Mouse (Mus musculus) embryonic facial prominence, embryonic 15.5 days (tissue): Measurements from ENCODE around the gene Cd163l1. TPM values are rescaled to one million over a fixed set of nuclear protein-coding genes. Genes with fewer than 3 reads are reported as not detected.

ENCODE experiments used
- ATAC-seq: fragments of 200-750 bp; cut with Nextera tagmentation; 2 replicates; pipeline ENCODE4 v1.8.0; 2017; ENCODE audit warnings: low read depth, moderate TSS enrichment; ENCODE audit not compliant: insufficient number of reproducible peaks, low FRiP score, low TSS enrichment
- H3K27ac ChIP-seq: fragments of 300-500 bp; sonication (generic); replicated peaks from 2 replicates; pipeline ENCODE4 v1.5.1; 2015; ENCODE audit warnings: mild to moderate bottlenecking, inconsistent platforms
- H3K27me3 ChIP-seq: fragments of 300-500 bp; sonication (generic); 2 replicates; pipeline ENCODE4 v1.6.1; 2015; ENCODE audit warnings: inconsistent platforms
- H3K36me3 ChIP-seq: fragments of 300-500 bp; sonication (generic); 2 replicates; pipeline ENCODE4 v1.6.1; 2015; ENCODE audit warnings: mild to moderate bottlenecking, inconsistent platforms
- H3K4me1 ChIP-seq: fragments of 300-500 bp; sonication (generic); 2 replicates; pipeline ENCODE4 v1.6.1; 2015; ENCODE audit warnings: inconsistent platforms
- H3K4me2 ChIP-seq: fragments of 300-500 bp; sonication (generic); replicated peaks from 2 replicates; pipeline ENCODE4 v1.6.1; 2015; ENCODE audit warnings: mild to moderate bottlenecking, inconsistent platforms
- H3K4me3 ChIP-seq: fragments of 300-500 bp; sonication (generic); replicated peaks from 2 replicates; pipeline ENCODE4 v1.5.1; 2015; ENCODE audit warnings: mild to moderate bottlenecking, inconsistent platforms
- H3K9ac ChIP-seq: fragments of 300-500 bp; sonication (generic); 2 replicates; pipeline ENCODE4 v1.6.1; 2015; ENCODE audit warnings: inconsistent platforms
- H3K9me3 ChIP-seq: fragments of 300-500 bp; sonication (generic); replicated peaks from 2 replicates; pipeline ENCODE4 v1.6.1; 2016; ENCODE audit warnings: inconsistent platforms
- WGBS: fragments of 180-500 bp; shearing (Covaris S2); methylation state at CpG from one replicate; pipeline ENCODE4 v1.1.7; 2015; 5-methylcytosine and 5-hydroxymethylcytosine counted together
- polyA plus RNA-seq: library from polyadenylated mRNA; unstranded; fragments of >200 nt; fragmentation: Nextera tagmentation; extraction: Ambion mirVana; gene quantifications from 2 replicates; pipeline ENCODE4 v1.2.1, GENCODE M21; 2015

Cd163l1 gene
- polyA plus RNA-seq: 0.13 and 0.24 TPM in 2 replicates

GRCm38 (mm10) chr7:140217967-140218366, at the start of gene Cd163l1:
TSS of gene Cd163l1 (plus strand) at chr7:140218267.
- Histone ChIP-seq H3K27ac (no peak within 1 kb of the TSS), H3K36me3 (no peaks in the 10 kb centered on the region), H3K9ac (no peak within 1 kb of the TSS), H3K4me1 (no peaks in the 10 kb centered on the region), H3K4me2 (no peak within 1 kb of the TSS), H3K9me3 (no peaks in the 10 kb centered on the region), H3K4me3 (no peak within 1 kb of the TSS), H3K27me3 (no peaks in the 10 kb centered on the region; the same call in 1 of the 2 replicates)
- ATAC-seq: no peak
- 82% methylated on average over 2 of the region's 2 CpGs for WGBS

- Histone ChIP-seq H3K4me2 (no peak overlapping the region), H3K27me3 (no peaks in the 10 kb centered on the region), H3K36me3 (no peaks in the 10 kb centered on the region), H3K9me3 (no peaks in the 10 kb centered on the region), H3K4me3 (no peak overlapping the region), H3K9ac (no peak overlapping the region), H3K4me1 (no peaks in the 10 kb centered on the region), H3K27ac (no peak overlapping the region)
- ATAC-seq: no peak
- 70% methylated on average over 4 of the region's 4 CpGs for WGBS
Observed at GRCm38 (mm10) chr7:140169386-140169785, 48.7 kb upstream of the Cd163l1 start.

- no peak overlapping the region for H3K4me2 ChIP-seq
- H3K27ac ChIP-seq: no peak overlapping the region
- H3K27me3 ChIP-seq: no peaks in the 10 kb centered on the region
- no peak overlapping the region for H3K9ac ChIP-seq
- no peaks in the 10 kb centered on the region for H3K9me3 ChIP-seq
- no peak overlapping the region for H3K4me3 ChIP-seq
- WGBS: 92% methylated on average over 3 of the region's 3 CpGs
- ATAC-seq: no peak
- no peaks in the 10 kb centered on the region for H3K36me3 ChIP-seq
- H3K4me1 ChIP-seq: no peaks in the 10 kb centered on the region
Observed at GRCm38 (mm10) chr7:140170863-140171262, 47.2 kb upstream of the Cd163l1 start.

GRCm38 (mm10) chr7:140172936-140173335, 45.1 kb upstream of the Cd163l1 start, which contains the start of gene Olfr523:
TSS of gene Olfr523 (plus strand) at chr7:140173217.
- no peaks in the 10 kb centered on the region for H3K27me3 ChIP-seq
- no peak within 1 kb of the TSS for H3K27ac ChIP-seq
- H3K4me3 ChIP-seq: no peak within 1 kb of the TSS
- ATAC-seq: no peak
- no peak within 1 kb of the TSS for H3K9ac ChIP-seq
- H3K4me2 ChIP-seq: no peak within 1 kb of the TSS
- no peaks in the 10 kb centered on the region for H3K36me3 ChIP-seq
- 20% methylated on average over 1 of the region's 1 CpGs for WGBS
- H3K4me1 ChIP-seq: no peaks in the 10 kb centered on the region
- no peaks in the 10 kb centered on the region for H3K9me3 ChIP-seq

- no peak overlapping the region for H3K4me3 ChIP-seq
- no peak for ATAC-seq
Observed at GRCm38 (mm10) chr7:140179176-140179575, 38.9 kb upstream of the Cd163l1 start.

GRCm38 (mm10) chr7:140180692-140181091, 37.4 kb upstream of the Cd163l1 start:
- Histone ChIP-seq H3K9ac (no peak overlapping the region), H3K27ac (no peak overlapping the region), H3K4me3 (no peak overlapping the region), H3K36me3 (no peaks in the 10 kb centered on the region), H3K9me3 (no peaks in the 10 kb centered on the region), H3K4me2 (no peak overlapping the region), H3K27me3 (no peaks in the 10 kb centered on the region), H3K4me1 (no peaks in the 10 kb centered on the region)
- 70% methylated on average over 2 of the region's 2 CpGs for WGBS
- ATAC-seq: no peak

More at GRCm38 (mm10) chr7:140179176-140179575, 38.9 kb upstream of the Cd163l1 start:
- Histone ChIP-seq H3K9ac (no peak overlapping the region), H3K9me3 (no peaks in the 10 kb centered on the region), H3K4me2 (no peak overlapping the region), H3K36me3 (no peaks in the 10 kb centered on the region), H3K27ac (no peak overlapping the region), H3K4me1 (no peaks in the 10 kb centered on the region), H3K27me3 (no peaks in the 10 kb centered on the region)
- WGBS: 95% methylated on average over 2 of the region's 2 CpGs

GRCm38 (mm10) chr7:140184206-140184605, 33.9 kb upstream of the Cd163l1 start:
- Histone ChIP-seq H3K4me2 (no peak overlapping the region), H3K9me3 (no peaks in the 10 kb centered on the region), H3K27me3 (no peaks in the 10 kb centered on the region), H3K36me3 (no peaks in the 10 kb centered on the region), H3K4me1 (no peaks in the 10 kb centered on the region), H3K27ac (no peak overlapping the region), H3K9ac (no peak overlapping the region), H3K4me3 (no peak overlapping the region)
- ATAC-seq: no peak
- 89% methylated on average over 4 of the region's 4 CpGs for WGBS

- Histone ChIP-seq H3K9me3 (no peaks in the 10 kb centered on the region), H3K9ac (no peak overlapping the region), H3K4me1 (no peaks in the 10 kb centered on the region), H3K4me2 (no peak overlapping the region), H3K4me3 (no peak overlapping the region), H3K27ac (no peak overlapping the region), H3K27me3 (no peaks in the 10 kb centered on the region), H3K36me3 (no peaks in the 10 kb centered on the region)
- ATAC-seq: peak; percentile 68; the same call in 1 of the 2 replicates
- 63% methylated on average over 18 of the region's 18 CpGs for WGBS
Observed at GRCm38 (mm10) chr7:140186646-140187620, 31.1 kb upstream of the Cd163l1 start.

- ATAC-seq: no peak
- H3K4me3 ChIP-seq: no peak overlapping the region
Observed at GRCm38 (mm10) chr7:140187721-140188390, 30.2 kb upstream of the Cd163l1 start.

GRCm38 (mm10) chr7:140188391-140189328, 29.4 kb upstream of the Cd163l1 start:
- Histone ChIP-seq H3K4me3 (no peak overlapping the region), H3K9me3 (no peaks in the 10 kb centered on the region), H3K27ac (no peak overlapping the region), H3K36me3 (no peaks in the 10 kb centered on the region), H3K4me2 (no peak overlapping the region), H3K9ac (no peak overlapping the region), H3K4me1 (no peaks in the 10 kb centered on the region), H3K27me3 (no peaks in the 10 kb centered on the region)
- no peak for ATAC-seq
- 56% methylated on average over 4 of the region's 4 CpGs for WGBS

More at GRCm38 (mm10) chr7:140187721-140188390, 30.2 kb upstream of the Cd163l1 start:
- Histone ChIP-seq H3K36me3 (no peaks in the 10 kb centered on the region), H3K27me3 (no peaks in the 10 kb centered on the region), H3K9me3 (no peaks in the 10 kb centered on the region), H3K27ac (no peak overlapping the region), H3K4me2 (no peak overlapping the region), H3K4me1 (no peaks in the 10 kb centered on the region), H3K9ac (no peak overlapping the region)
- WGBS: 81% methylated on average over 7 of the region's 7 CpGs
